Mouse (Mus musculus) forebrain, embryonic 13.5 days (tissue): ENCODE measurements around the gene Gria1. TPM values are rescaled to one million over a fixed set of nuclear protein-coding genes. Genes with fewer than 3 reads are reported as not detected.

Experiments used
- ATAC-seq: fragments of 200-750 bp; cut with Nextera tagmentation; 2 replicates; pipeline ENCODE4 v1.8.0; 2017
- H3K27ac ChIP-seq: fragments of 300-500 bp; sonication (generic); 2 replicates; pipeline ENCODE4 v1.5.1; 2015; ENCODE audit warnings: inconsistent platforms, mild to moderate bottlenecking, moderate library complexity
- H3K27me3 ChIP-seq: fragments of 300-500 bp; sonication (generic); 2 replicates; pipeline ENCODE4 v1.6.1; 2015; ENCODE audit warnings: mild to moderate bottlenecking, inconsistent platforms
- H3K36me3 ChIP-seq: fragments of 300-500 bp; sonication (generic); 2 replicates; pipeline ENCODE4 v1.6.1; 2015; ENCODE audit warnings: mild to moderate bottlenecking, inconsistent platforms; ENCODE audit not compliant: poor library complexity, severe bottlenecking
- H3K4me1 ChIP-seq: fragments of 300-500 bp; sonication (generic); 2 replicates; pipeline ENCODE4 v1.6.1; 2015; ENCODE audit warnings: inconsistent platforms
- H3K4me2 ChIP-seq: fragments of 300-500 bp; sonication (generic); 2 replicates; pipeline ENCODE4 v1.6.1; 2015; ENCODE audit warnings: inconsistent platforms, mild to moderate bottlenecking, moderate library complexity
- H3K4me3 ChIP-seq: fragments of 300-500 bp; sonication (generic); 2 replicates; pipeline ENCODE4 v1.5.1; 2015; ENCODE audit warnings: mild to moderate bottlenecking, inconsistent platforms
- H3K9ac ChIP-seq: fragments of 300-500 bp; sonication (generic); 2 replicates; pipeline ENCODE4 v1.6.1; 2015; ENCODE audit warnings: mild to moderate bottlenecking, inconsistent platforms
- H3K9me3 ChIP-seq: fragments of 300-500 bp; sonication (generic); replicated peaks from 2 replicates; pipeline ENCODE4 v1.6.1; 2016; ENCODE audit warnings: inconsistent platforms
- WGBS: fragments of 180-500 bp; shearing (Covaris S2); methylation state at CpG from one replicate; pipeline ENCODE4 v1.1.7; 2015; 5-methylcytosine and 5-hydroxymethylcytosine counted together
- polyA plus RNA-seq: library from polyadenylated mRNA; unstranded; fragments of >200 nt; fragmentation: Nextera tagmentation; extraction: Ambion mirVana; gene quantifications from 2 replicates; pipeline ENCODE4 v1.2.1, GENCODE M21; 2015

Gria1 gene
- polyA plus RNA-seq, 1 experiment from 2014 or later = 20.8 TPM

DNA sequence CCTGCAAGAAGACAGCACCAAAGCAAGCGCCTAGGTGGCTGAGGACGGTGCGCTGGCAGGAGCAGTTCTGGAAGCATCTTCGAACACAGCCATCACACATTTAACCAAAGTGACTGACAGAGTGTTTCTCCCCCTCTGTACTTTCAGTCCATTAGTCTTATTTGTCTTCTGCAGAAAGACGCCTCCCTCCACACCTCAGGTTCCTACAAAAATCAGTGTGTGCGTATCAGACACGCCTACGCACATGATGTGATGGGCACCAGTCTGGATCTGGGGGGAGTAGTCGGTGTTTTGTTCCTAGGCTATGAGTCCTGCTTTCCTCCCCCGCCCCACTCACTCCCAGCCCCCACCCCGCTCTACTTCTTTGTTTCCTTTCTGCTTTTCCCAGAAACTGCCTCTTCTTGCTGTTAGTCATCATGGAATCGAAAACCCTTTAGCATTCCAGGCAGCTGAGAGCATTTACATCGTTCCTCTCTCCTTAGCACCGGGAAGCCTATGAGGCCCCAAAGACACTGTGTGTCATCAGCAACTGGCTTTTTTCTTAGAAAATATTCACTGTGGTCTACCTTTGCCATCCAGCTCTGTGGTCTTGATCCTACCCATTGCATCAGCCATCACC, 129.1 kb downstream of the Gria1 start:
- H3K27me3 ChIP-seq = no peaks in the 10 kb centered on the region
- H3K36me3 ChIP-seq = no peaks in the 10 kb centered on the region
- 0 out of 2 replicates have a peak, but pooled peaks cover 1% of the 10 kb centered on the region for H3K4me1 ChIP-seq
- WGBS = 79% methylated on average over 14 of the region's 14 CpGs
- H3K27ac ChIP-seq = no peak overlapping the region
- no peaks in the 10 kb centered on the region for H3K9me3 ChIP-seq
- H3K4me2 ChIP-seq = no peak overlapping the region
- no peak overlapping the region for H3K9ac ChIP-seq
- ATAC-seq = no peak
- H3K4me3 ChIP-seq = no peak overlapping the region

DNA sequence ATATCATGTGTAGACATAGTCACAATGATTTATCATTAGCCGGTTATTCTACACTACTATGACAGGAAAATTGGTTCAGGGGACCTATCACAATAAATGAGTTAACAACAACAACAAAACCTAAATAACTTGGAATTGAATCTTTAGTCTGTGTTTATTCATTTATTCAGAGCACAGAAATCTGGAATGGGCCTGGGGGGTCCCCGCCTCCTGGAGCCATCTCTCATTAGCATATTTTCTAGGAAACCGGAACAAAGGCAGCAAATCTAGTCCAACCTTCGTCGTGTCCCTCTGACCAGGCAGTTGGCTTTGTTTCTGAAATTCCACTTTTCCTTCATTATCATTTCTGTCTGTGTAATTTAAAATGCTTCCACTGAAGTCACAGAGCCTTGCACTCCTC, 132.5 kb downstream of the Gria1 start:
- H3K27ac ChIP-seq = no peak overlapping the region
- no peak overlapping the region for H3K4me3 ChIP-seq
- no peaks in the 10 kb centered on the region for H3K36me3 ChIP-seq
- no peaks in the 10 kb centered on the region for H3K27me3 ChIP-seq
- no peak for ATAC-seq
- 69% methylated on average over 5 of the region's 5 CpGs for WGBS
- no peaks in the 10 kb centered on the region for H3K9me3 ChIP-seq
- H3K9ac ChIP-seq = no peak overlapping the region
- no peak overlapping the region for H3K4me2 ChIP-seq
- H3K4me1 ChIP-seq = 0 out of 2 replicates have a peak, but pooled peaks cover 7% of the 10 kb centered on the region

DNA sequence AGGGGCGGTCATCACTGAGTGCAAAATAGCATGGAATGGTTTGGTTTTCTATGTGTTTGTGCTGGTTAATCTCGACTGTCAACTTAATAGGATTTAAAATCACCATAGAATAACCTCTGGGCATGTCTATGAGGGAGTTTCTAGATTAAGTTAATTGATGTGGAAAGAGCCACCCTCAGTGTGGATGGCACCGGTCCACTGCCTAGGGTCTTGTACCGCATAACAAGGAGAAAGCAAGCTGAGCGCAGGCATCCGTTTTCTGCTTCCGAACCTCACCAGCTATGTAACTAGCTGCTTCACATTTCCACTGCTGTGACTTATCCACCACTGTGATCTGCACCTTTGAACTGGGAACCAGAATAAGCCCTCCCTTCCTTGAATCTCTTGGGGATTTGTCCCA, 134.0 kb downstream of the Gria1 start:
- WGBS = 52% methylated on average over 7 of the region's 7 CpGs

DNA sequence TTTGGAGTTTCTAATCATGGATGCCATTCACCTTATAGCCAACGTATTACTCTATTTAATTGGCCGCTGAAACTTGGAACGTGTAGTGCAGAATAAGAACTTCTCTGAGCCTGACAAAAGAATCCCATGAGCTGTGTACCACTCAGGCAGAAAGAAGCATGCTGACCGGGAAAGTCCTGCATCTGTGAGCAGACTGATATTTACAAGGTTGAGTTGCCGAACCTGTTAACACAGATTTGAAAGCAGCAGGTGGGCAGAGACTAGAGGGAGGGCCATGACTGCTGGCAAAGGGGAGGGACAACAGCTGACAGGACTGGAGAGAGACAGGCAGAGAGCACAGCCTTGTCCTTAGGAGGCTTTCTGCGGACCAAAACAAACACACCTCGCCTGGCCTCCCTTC, 134.5 kb downstream of the Gria1 start:
- Histone ChIP-seq H3K9ac (no peak overlapping the region), H3K4me2 (no peak overlapping the region), H3K4me3 (no peak overlapping the region), H3K27ac (no peak overlapping the region), H3K4me1 (0 out of 2 replicates have a peak, but pooled peaks cover 7% of the 10 kb centered on the region), H3K9me3 (no peaks in the 10 kb centered on the region), H3K27me3 (no peaks in the 10 kb centered on the region), H3K36me3 (no peaks in the 10 kb centered on the region)
- ATAC-seq = no peak
- 40% methylated on average over 7 of the region's 7 CpGs for WGBS

More for the DNA sequence above, 134.0 kb downstream of the Gria1 start:
- no peak for ATAC-seq
- H3K9me3 ChIP-seq = no peaks in the 10 kb centered on the region
- H3K4me2 ChIP-seq = no peak overlapping the region
- H3K9ac ChIP-seq = no peak overlapping the region
- 0 out of 2 replicates have a peak, but pooled peaks cover 7% of the 10 kb centered on the region for H3K4me1 ChIP-seq
- H3K27me3 ChIP-seq = no peaks in the 10 kb centered on the region
- H3K27ac ChIP-seq = no peak overlapping the region
- no peak overlapping the region for H3K4me3 ChIP-seq
- H3K36me3 ChIP-seq = no peaks in the 10 kb centered on the region

DNA sequence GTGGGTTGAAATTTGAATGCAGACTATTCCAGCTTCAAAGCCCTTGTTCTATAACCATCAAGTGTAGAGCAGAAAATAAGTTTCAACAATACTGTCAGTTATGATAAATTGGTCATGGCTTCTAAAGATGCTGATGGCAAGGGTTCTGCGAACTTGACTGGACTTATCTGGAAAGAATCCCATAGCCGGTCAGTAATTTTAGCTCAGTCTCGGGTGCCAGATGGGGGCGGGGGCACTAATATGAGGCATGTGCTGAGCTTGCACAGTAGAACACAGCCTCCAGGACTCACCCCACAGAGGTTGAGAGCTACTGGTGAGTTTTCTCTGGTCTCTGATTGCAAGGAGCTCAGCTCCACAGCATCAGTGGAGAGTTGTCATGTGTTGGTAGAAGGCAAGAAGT, 140.5 kb downstream of the Gria1 start:
- 94% methylated on average over 4 of the region's 4 CpGs for WGBS
- Histone ChIP-seq H3K9me3 (no peaks in the 10 kb centered on the region), H3K27me3 (no peaks in the 10 kb centered on the region), H3K4me3 (no peak overlapping the region), H3K9ac (no peak overlapping the region), H3K4me1 (peaks cover 15% of the 10 kb centered on the region), H3K27ac (no peak overlapping the region), H3K4me2 (no peak overlapping the region), H3K36me3 (no peaks in the 10 kb centered on the region)
- no peak for ATAC-seq

DNA sequence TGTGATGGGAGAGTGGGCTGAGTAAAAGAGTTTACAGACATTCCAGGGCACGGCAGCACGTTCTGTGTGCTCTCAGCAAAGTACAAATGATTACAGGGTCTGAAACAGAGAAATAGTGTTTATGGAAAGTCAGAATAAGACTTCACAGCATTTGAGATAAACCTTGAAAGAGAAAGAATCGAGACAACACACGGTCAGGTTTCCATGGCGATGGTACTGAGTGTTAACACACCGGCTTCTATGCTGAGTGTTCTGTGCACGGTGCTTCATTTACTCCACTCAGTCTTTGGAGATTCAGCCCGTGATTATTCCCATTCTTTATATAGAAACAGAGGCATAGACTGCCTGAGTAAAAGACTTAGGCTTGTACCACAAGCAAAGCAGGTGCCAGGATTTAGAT, 143.8 kb downstream of the Gria1 start:
- ATAC-seq = no peak
- Histone ChIP-seq H3K9ac (no peak overlapping the region), H3K4me3 (no peak overlapping the region), H3K27me3 (no peaks in the 10 kb centered on the region), H3K36me3 (no peaks in the 10 kb centered on the region), H3K27ac (no peak overlapping the region), H3K4me1 (peaks cover 15% of the 10 kb centered on the region), H3K4me2 (no peak overlapping the region), H3K9me3 (no peaks in the 10 kb centered on the region)
- WGBS = 24% methylated on average over 8 of the region's 8 CpGs

DNA sequence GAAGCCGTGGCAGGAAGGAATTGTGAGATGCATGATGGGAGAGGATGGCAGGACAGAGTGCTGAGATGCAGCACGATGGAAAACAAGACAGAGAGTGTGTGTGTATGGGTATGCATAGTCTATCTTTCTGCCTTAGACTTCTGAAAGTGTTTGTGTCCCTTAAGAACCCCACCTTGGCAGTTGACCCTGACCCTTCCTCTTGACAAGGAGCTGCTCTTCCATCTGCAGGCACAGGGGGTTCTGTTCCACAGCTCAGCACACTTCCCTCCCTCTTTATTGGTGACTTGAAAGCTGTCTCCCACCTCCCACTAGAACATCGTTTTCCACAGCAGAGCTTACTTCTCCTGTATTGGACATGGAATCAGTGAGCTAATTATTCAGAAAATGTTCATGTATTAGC, 148.2 kb downstream of the Gria1 start:
- H3K9ac ChIP-seq = no peak overlapping the region
- WGBS = 72% methylated on average over 3 of the region's 3 CpGs
- H3K4me1 ChIP-seq = peaks cover 15% of the 10 kb centered on the region
- no peak overlapping the region for H3K27ac ChIP-seq
- H3K9me3 ChIP-seq = no peaks in the 10 kb centered on the region
- ATAC-seq = no peak
- no peak overlapping the region for H3K4me2 ChIP-seq
- H3K27me3 ChIP-seq = no peaks in the 10 kb centered on the region
- H3K36me3 ChIP-seq = no peaks in the 10 kb centered on the region
- H3K4me3 ChIP-seq = no peak overlapping the region

DNA sequence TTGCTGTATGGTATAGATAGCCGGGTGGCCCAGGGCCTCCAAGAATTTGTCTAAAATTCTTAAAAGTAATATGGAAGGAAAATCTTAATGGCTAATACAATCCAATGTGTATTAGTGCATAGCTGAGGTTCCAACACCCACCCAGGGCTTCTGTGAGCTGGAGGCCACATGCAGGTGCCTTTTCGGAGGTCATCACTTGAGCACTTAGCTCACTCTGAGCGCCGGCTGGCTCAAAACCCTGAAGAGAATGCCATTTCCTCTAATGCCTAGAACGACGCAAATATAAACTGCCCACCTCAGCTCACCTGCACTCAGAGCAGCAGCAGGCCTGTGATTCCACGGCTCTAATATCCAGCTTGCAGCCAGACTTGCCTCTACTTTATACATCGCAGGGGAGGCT, 148.9 kb downstream of the Gria1 start:
- Histone ChIP-seq H3K9me3 (no peaks in the 10 kb centered on the region), H3K4me3 (no peak overlapping the region), H3K27ac (no peak overlapping the region), H3K36me3 (no peaks in the 10 kb centered on the region), H3K4me2 (no peak overlapping the region), H3K9ac (no peak overlapping the region), H3K4me1 (peaks cover 9% of the 10 kb centered on the region), H3K27me3 (no peaks in the 10 kb centered on the region)
- WGBS = 93% methylated on average over 8 of the region's 8 CpGs
- no peak for ATAC-seq

DNA sequence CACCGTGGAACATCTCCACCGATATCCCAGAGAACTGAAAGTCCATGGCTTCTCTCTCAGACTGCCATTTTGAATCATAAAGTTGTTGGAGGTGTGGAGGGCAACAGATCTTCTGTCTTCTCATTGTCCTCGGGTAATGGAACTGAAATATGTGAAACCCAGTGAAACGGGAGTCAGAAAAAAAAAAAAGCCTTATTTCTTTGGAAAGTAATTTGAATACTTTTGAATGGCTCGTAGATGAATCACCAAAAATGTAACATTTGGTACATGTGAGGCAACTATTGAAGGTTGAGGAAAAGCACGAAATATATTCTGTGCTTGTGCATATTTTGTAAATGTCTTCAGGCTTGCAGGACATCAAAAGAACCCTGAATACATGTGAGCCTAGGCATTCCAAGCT, 151.7 kb downstream of the Gria1 start:
- Histone ChIP-seq H3K9me3 (no peaks in the 10 kb centered on the region), H3K4me3 (no peak overlapping the region), H3K27me3 (no peaks in the 10 kb centered on the region), H3K4me2 (no peak overlapping the region), H3K36me3 (no peaks in the 10 kb centered on the region), H3K4me1 (no peaks in the 10 kb centered on the region), H3K27ac (no peak overlapping the region), H3K9ac (no peak overlapping the region)
- 91% methylated on average over 6 of the region's 6 CpGs for WGBS
- ATAC-seq = no peak

DNA sequence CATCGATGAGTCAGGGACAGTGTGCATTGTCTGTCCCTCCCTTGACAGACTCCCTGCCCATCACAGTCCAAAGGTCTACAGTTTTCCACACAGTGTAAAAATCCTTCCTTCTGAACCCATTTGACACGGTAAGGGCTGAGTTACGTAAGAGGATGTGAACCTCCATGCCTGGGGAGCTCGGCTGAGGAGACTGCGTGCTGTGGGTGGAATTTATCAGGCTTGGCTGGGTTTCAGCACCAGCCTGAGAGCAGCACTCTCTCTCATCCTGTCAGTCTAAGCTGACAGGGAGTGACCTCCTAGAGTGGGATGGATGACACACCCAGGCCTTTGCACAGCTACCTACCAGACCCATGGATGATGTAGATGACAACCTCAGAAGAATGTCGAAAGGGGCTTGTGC, 158.9 kb downstream of the Gria1 start:
- ATAC-seq = no peak
- Histone ChIP-seq H3K36me3 (no peaks in the 10 kb centered on the region), H3K4me2 (no peak overlapping the region), H3K4me1 (0 out of 2 replicates have a peak, but pooled peaks cover 4% of the 10 kb centered on the region), H3K27me3 (no peaks in the 10 kb centered on the region), H3K4me3 (no peak overlapping the region), H3K9me3 (no peaks in the 10 kb centered on the region), H3K9ac (no peak overlapping the region), H3K27ac (no peak overlapping the region)
- 84% methylated on average over 6 of the region's 6 CpGs for WGBS

DNA sequence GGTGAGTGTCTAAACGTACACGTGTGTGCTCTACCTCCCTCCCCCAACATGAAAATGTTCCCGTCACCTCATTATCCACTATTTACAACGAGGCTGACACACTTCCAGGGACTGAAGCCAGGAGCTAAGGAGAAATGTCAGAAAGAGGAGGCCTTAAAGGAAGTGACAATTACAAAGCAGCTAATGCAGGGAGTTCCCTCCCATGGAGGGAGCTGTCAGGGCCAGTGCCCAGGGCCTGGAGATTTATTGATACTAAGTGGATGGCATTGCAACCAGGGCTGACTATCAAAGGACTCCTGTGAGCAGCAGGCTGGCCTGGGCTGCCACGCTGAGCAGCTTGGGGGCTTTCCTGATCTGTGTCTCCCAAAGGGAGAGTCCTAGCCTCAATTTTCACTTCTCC, 163.0 kb downstream of the Gria1 start:
- Histone ChIP-seq H3K9me3 (no peaks in the 10 kb centered on the region), H3K9ac (no peak overlapping the region), H3K27me3 (no peaks in the 10 kb centered on the region), H3K4me3 (no peak overlapping the region), H3K4me2 (no peak overlapping the region), H3K27ac (no peak overlapping the region), H3K36me3 (no peaks in the 10 kb centered on the region), H3K4me1 (0 out of 2 replicates have a peak, but pooled peaks cover 4% of the 10 kb centered on the region)
- 67% methylated on average over 5 of the region's 5 CpGs for WGBS
- ATAC-seq = no peak

DNA sequence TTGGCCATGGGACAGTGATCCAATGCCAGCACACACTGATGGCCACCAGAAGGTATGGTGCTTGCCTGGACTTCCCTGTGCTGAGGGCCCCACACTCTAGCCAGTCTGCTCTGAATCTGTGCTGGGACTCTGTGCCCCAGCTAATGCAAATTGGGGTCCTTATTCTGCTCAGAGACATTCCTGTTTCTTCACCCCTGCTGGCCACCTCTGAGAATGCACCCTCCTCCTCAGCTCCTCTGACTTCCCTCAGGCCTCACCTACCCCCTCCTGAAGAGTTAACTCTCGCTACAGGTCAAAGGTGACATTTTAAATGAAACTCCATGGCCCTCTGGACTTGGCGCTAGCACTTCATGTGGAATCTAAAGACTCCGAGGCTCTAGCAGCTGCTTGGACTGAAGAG, 165.4 kb downstream of the Gria1 start:
- ATAC-seq = no peak
- H3K27me3 ChIP-seq = no peaks in the 10 kb centered on the region
- WGBS = 41% methylated on average over 3 of the region's 3 CpGs

DNA sequence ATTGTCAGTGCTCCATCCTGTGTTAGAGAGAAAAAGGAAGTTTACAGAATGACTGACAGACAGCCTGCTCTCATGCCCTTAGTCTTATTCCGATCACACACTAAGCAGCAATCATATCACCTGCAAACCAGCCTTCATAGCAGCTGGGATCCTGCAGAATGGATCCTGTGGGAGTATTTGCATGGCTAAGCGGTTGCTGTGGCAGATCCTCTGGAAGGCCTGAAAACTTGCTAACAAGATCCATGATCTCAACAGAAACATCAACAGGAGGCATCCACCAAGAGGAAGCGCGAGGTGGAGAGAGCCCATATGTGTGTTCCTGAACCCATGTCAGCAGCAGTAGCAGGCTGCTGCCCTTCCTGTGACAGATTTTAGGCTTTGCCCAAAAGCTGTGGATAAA, 173.0 kb downstream of the Gria1 start:
- no peaks in the 10 kb centered on the region for H3K27me3 ChIP-seq
- 90% methylated on average over 4 of the region's 4 CpGs for WGBS
- no peaks in the 10 kb centered on the region for H3K36me3 ChIP-seq
- H3K4me2 ChIP-seq = no peak overlapping the region
- ATAC-seq = no peak
- H3K27ac ChIP-seq = no peak overlapping the region
- no peak overlapping the region for H3K9ac ChIP-seq
- no peaks in the 10 kb centered on the region for H3K4me1 ChIP-seq
- H3K9me3 ChIP-seq = no peaks in the 10 kb centered on the region
- no peak overlapping the region for H3K4me3 ChIP-seq

More for the DNA sequence above, 165.4 kb downstream of the Gria1 start:
- Histone ChIP-seq H3K27ac (no peak overlapping the region), H3K4me3 (no peak overlapping the region), H3K4me1 (0 out of 2 replicates have a peak, but pooled peaks cover 4% of the 10 kb centered on the region), H3K9me3 (no peaks in the 10 kb centered on the region), H3K36me3 (no peaks in the 10 kb centered on the region), H3K4me2 (no peak overlapping the region), H3K9ac (no peak overlapping the region)
